Comparison of ENCODE assay signal across 10 mouse cellular contexts in the genomic region with DNA sequence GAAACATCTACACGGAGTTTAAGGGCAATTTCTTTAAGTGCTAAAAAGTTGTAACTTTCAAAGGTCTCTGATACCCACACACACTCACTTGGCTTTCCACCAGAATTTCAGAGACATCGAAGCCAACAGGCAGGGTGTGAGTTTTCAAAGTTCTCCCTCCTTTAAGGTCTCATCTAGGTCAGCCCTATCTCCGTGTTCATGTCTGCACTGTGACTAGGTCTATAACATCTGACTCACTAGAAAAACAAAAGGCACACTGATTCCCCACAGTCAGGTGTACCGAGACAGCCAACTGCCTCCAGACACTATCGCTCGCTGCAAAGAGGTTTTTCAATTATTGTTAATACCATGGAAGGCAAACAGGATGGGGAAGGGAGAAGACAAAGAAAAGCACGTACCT. TPM values are rescaled to one million over a fixed set of nuclear protein-coding genes. Genes with fewer than 3 reads are reported as not detected.
DNase-seq lines count a peak whose midpoint lies in the region; ATAC-seq and TF ChIP-seq lines count a peak whose summit lies in the region.
"Had no signal": no experiment of that assay in that cellular context is flagged by ENCODE, and none has a peak within 500 bp of the region (broad histone marks: within the 10 kb centered on the region; RNA-seq: fewer than 3 reads in every experiment).

No protein-coding gene starts in this region.

- H3K36me3 ChIP-seq in forebrain, embryonic 13.5 days (ENCODE audit: poor library complexity, severe bottlenecking): no peaks in the 10 kb centered on the region
- no peaks in the 10 kb centered on the region for H3K36me3 ChIP-seq in forebrain, embryonic 10.5 days (replicated peaks)
- no peaks in the 10 kb centered on the region for H3K36me3 ChIP-seq in lung, embryonic 14.5 days (ENCODE audit: insufficient read depth)
- no peaks in the 10 kb centered on the region for H3K36me3 ChIP-seq in limb, embryonic 15.5 days
- no peaks in the 10 kb centered on the region for H3K36me3 ChIP-seq in neural tube, embryonic 15.5 days

- 82% methylated on average over 7 of the region's 7 CpGs for WGBS in forebrain, embryonic 13.5 days
- 83% methylated on average over 7 of the region's 7 CpGs for WGBS in forebrain, embryonic 10.5 days
- WGBS in lung, embryonic 14.5 days: 68% methylated on average over 7 of the region's 7 CpGs
- 74% methylated on average over 7 of the region's 7 CpGs for WGBS in limb, embryonic 15.5 days
- WGBS in neural tube, embryonic 15.5 days: 77% methylated on average over 7 of the region's 7 CpGs

- ATAC-seq in forebrain, embryonic 13.5 days: no peak
- no peak for ATAC-seq in lung, embryonic 14.5 days (ENCODE audit: insufficient read depth)
- ATAC-seq in limb, embryonic 15.5 days (ENCODE audit: insufficient number of reproducible peaks, low FRiP score, low TSS enrichment, low read depth): no peak
- no peak for ATAC-seq in neural tube, embryonic 15.5 days (ENCODE audit: low FRiP score)

- no peak overlapping the region for H3K9ac ChIP-seq in forebrain, embryonic 13.5 days
- H3K9ac ChIP-seq in lung, embryonic 14.5 days: no peak overlapping the region
- no peak overlapping the region for H3K9ac ChIP-seq in limb, embryonic 15.5 days
- H3K9ac ChIP-seq in neural tube, embryonic 15.5 days (replicated peaks): no peak overlapping the region

- no peak overlapping the region for H3K27ac ChIP-seq in forebrain, embryonic 13.5 days
- no peak overlapping the region for H3K27ac ChIP-seq in forebrain, embryonic 10.5 days
- H3K27ac ChIP-seq in lung, embryonic 14.5 days (ENCODE audit: low read depth): no peak overlapping the region
- H3K27ac ChIP-seq in limb, embryonic 15.5 days: no peak overlapping the region
- H3K27ac ChIP-seq in neural tube, embryonic 15.5 days (replicated peaks): no peak overlapping the region

- peaks cover 45% of the 10 kb centered on the region for H3K4me1 ChIP-seq in forebrain, embryonic 13.5 days
- H3K4me1 ChIP-seq in forebrain, embryonic 10.5 days: peaks cover 26% of the 10 kb centered on the region
- H3K4me1 ChIP-seq in lung, embryonic 14.5 days (ENCODE audit: insufficient read depth): peaks cover 8% of the 10 kb centered on the region
- peaks cover 43% of the 10 kb centered on the region for H3K4me1 ChIP-seq in limb, embryonic 15.5 days
- peaks cover 73% of the 10 kb centered on the region for H3K4me1 ChIP-seq in neural tube, embryonic 15.5 days

- TF ChIP-seq CTCF in lung, embryonic 14.5 days (IDR thresholded peaks at IDR 0.05; ENCODE audit: low read depth): no peak

- H3K27me3 ChIP-seq in forebrain, embryonic 13.5 days: peaks cover 20% of the 10 kb centered on the region
- H3K27me3 ChIP-seq in forebrain, embryonic 10.5 days (ENCODE audit: poor library complexity, severe bottlenecking): peaks cover 70% of the 10 kb centered on the region
- H3K27me3 ChIP-seq in lung, embryonic 14.5 days (ENCODE audit: insufficient read depth, low read length): peaks cover 14% of the 10 kb centered on the region
- H3K27me3 ChIP-seq in limb, embryonic 15.5 days: peaks cover 11% of the 10 kb centered on the region; the same call in 1 of the 2 replicates
- H3K27me3 ChIP-seq in neural tube, embryonic 15.5 days (replicated peaks): no peaks in the 10 kb centered on the region

- DNase-seq in forebrain, embryonic 10.5 days (ENCODE audit: extremely low spot score, low spot score): no peak
- DNase-seq in lung, embryonic 14.5 days: no peak
- DNase-seq in lung, adult 18-20 months: no peak
- DNase-seq in thymus, postnatal 14 days: no peak
- no peak for DNase-seq in frontal cortex, postnatal 36 days (ENCODE audit: low spot score in 2 of 2)
- DNase-seq: heart, postnatal 4 days; right cerebral cortex, postnatal 14 days had no signal

- H3K4me3 ChIP-seq in forebrain, embryonic 13.5 days: no peak overlapping the region
- no peak overlapping the region for H3K4me3 ChIP-seq in forebrain, embryonic 10.5 days
- H3K4me3 ChIP-seq in lung, embryonic 14.5 days (ENCODE audit: low read depth, low read length): no peak overlapping the region
- H3K4me3 ChIP-seq in limb, embryonic 15.5 days: no peak overlapping the region
- H3K4me3 ChIP-seq in neural tube, embryonic 15.5 days (replicated peaks): peak overlapping the region; percentile 94

- H3K9me3 ChIP-seq in forebrain, embryonic 13.5 days (replicated peaks): no peaks in the 10 kb centered on the region
- H3K9me3 ChIP-seq in forebrain, embryonic 10.5 days: no peaks in the 10 kb centered on the region
- no peaks in the 10 kb centered on the region for H3K9me3 ChIP-seq in lung, embryonic 14.5 days (ENCODE audit: low read depth, low read length)
- H3K9me3 ChIP-seq in limb, embryonic 15.5 days: no peaks in the 10 kb centered on the region
- H3K9me3 ChIP-seq in neural tube, embryonic 15.5 days (replicated peaks): no peaks in the 10 kb centered on the region

- peak overlapping the region; percentile 98 for H3K4me2 ChIP-seq in forebrain, embryonic 13.5 days
- peak overlapping the region; percentile 31; the same call in 1 of the 2 replicates for H3K4me2 ChIP-seq in lung, embryonic 14.5 days
- peak overlapping the region; percentile 4; the same call in 1 of the 2 replicates for H3K4me2 ChIP-seq in limb, embryonic 15.5 days
- H3K4me2 ChIP-seq in neural tube, embryonic 15.5 days: peak overlapping the region; percentile 92

RNA-seq across cellular contexts. Expression of a gene that starts 2.8 kb away (rescaled TPM):
- 1.0 and 1.3 TPM in 2 replicates for polyA plus RNA-seq in forebrain, embryonic 13.5 days (2015; fragmentation: Nextera tagmentation; extraction: Ambion mirVana)
- 0.30 and 0.35 TPM in 2 replicates for polyA plus RNA-seq in forebrain, embryonic 10.5 days (2016; fragmentation: Nextera tagmentation; extraction: Ambion mirVana)
- polyA plus RNA-seq in lung, embryonic 14.5 days (2014; fragmentation: Nextera tagmentation; extraction: Ambion mirVana): 1.3 and 1.4 TPM in 2 replicates
- polyA plus RNA-seq in limb, embryonic 15.5 days (2015; fragmentation: Nextera tagmentation; extraction: Ambion mirVana): 1.4 and 1.6 TPM in 2 replicates
- 4.0 and 5.0 TPM in 2 replicates for polyA plus RNA-seq in neural tube, embryonic 15.5 days (2015; fragmentation: Nextera tagmentation; extraction: Ambion mirVana)

Comparison
In these comparisons a context has a peak if more than half of its experiments do, and no peak if none do; other contexts are left out.
1. H3K4me2 ChIP-seq: peak in every context shown above with its lines; median percentile 98 in forebrain, embryonic 13.5 days; 92 in neural tube, embryonic 15.5 days; 31 in lung, embryonic 14.5 days; 4 in limb, embryonic 15.5 days.